8 mouse cellular contexts compared by ENCODE assay signal in genomic region chr6:65380918-65381772, GRCm38 (mm10). TPM values are rescaled to one million over a fixed set of nuclear protein-coding genes. Genes with fewer than 3 reads are reported as not detected.
DNase-seq lines count a peak whose midpoint lies in the region; ATAC-seq lines count a peak whose summit lies in the region.

Gene C130060K24Rik, plus strand, starts transcription at chr6:65381105.

- H3K27ac ChIP-seq in brown adipose tissue, adult 24 weeks (replicated peaks; ENCODE audit: low read depth, low read length): no peak within 1 kb of the TSS
- no peak within 1 kb of the TSS for H3K27ac ChIP-seq in forebrain, embryonic 14.5 days (ENCODE audit: low read depth, low read length)

- peak within 1 kb of the TSS; percentile 68 for H3K9ac ChIP-seq in forebrain, embryonic 14.5 days (ENCODE audit: low read length)

- peak; percentile 79 for ATAC-seq in forebrain, embryonic 14.5 days
- no peak for ATAC-seq in CD4-positive, CD25-positive, alpha-beta regulatory T cell, adult 4 months

- WGBS in forebrain, embryonic 14.5 days: under 1% methylated on average over 63 of the region's 64 CpGs

- H3K4me1 ChIP-seq in brown adipose tissue, adult 24 weeks (ENCODE audit: control insufficient read depth, insufficient read depth, insufficient read length, low read length): no peaks in the 10 kb centered on the region; the same call in 1 of the 2 replicates
- H3K4me1 ChIP-seq in forebrain, embryonic 14.5 days (ENCODE audit: control insufficient read depth, insufficient read depth, low read length): peaks cover 2% of the 10 kb centered on the region; the same call in 1 of the 2 replicates

- H3K27me3 ChIP-seq in forebrain, embryonic 14.5 days (replicated peaks; ENCODE audit: control insufficient read depth, insufficient read depth, low read length): no peaks in the 10 kb centered on the region

- H3K9me3 ChIP-seq in forebrain, embryonic 14.5 days (replicated peaks; ENCODE audit: control insufficient read depth, low read length): no peaks in the 10 kb centered on the region

- H3K36me3 ChIP-seq in forebrain, embryonic 14.5 days (ENCODE audit: control insufficient read depth, insufficient read depth, low read length): no peaks in the 10 kb centered on the region

- peak within 1 kb of the TSS; percentile 95 for H3K4me2 ChIP-seq in forebrain, embryonic 14.5 days (ENCODE audit: low read length)

- peak within 1 kb of the TSS; percentile 18; the same call in 1 of the 2 replicates for H3K4me3 ChIP-seq in brown adipose tissue, adult 24 weeks (ENCODE audit: insufficient read depth, low read depth, low read length)
- peak within 1 kb of the TSS; percentile 54 for H3K4me3 ChIP-seq in forebrain, embryonic 14.5 days (ENCODE audit: low read depth, low read length)

- peak; percentile 13 for DNase-seq in kidney, postnatal 10 days
- DNase-seq in kidney, adult 18-20 months: no peak
- peak; percentile 29 for DNase-seq in forebrain, embryonic 14.5 days (ENCODE audit: low spot score)
- DNase-seq in liver: peak; percentile 3
- peak; percentile 57 for DNase-seq in retina, embryonic 14.5 days (ENCODE audit: low spot score)
- DNase-seq in urinary bladder, postnatal 36 days (ENCODE audit: low spot score in 2 of 2): no peak

RNA-seq across cellular contexts. Expression of gene C130060K24Rik, which starts in this region (rescaled TPM):
- polyA plus RNA-seq in brown adipose tissue, adult 24 weeks (2012; ENCODE audit: insufficient read depth, insufficient read length, missing spikeins): not detected in 2 replicates
- 0.81 and 1.3 TPM in 2 replicates for polyA plus RNA-seq in forebrain, embryonic 14.5 days (2014; fragmentation: Nextera tagmentation; extraction: Ambion mirVana)
- polyA plus RNA-seq in CD4-positive, CD25-positive, alpha-beta regulatory T cell, adult 4 months (2017; shearing (Covaris generic)): not detected

Comparison
In these comparisons a context has a peak if more than half of its experiments do, and no peak if none do; other contexts are left out.
1. DNase-seq: peak in kidney, postnatal 10 days (single experiment), forebrain, embryonic 14.5 days (single experiment), liver (single experiment) and retina, embryonic 14.5 days (single experiment); none in kidney, adult 18-20 months (single experiment) and urinary bladder, postnatal 36 days (0 of 2).